Mouse (Mus musculus) spleen, adult 2 months (tissue): ENCODE measurements at regions not wholly inside any gene's neighbourhood (a gene's known extent, or its start where the extent isn't known, plus 50 kb on each side); places are given as distances from the start of the nearest gene placed in this dataset.

Experiments used
- DNase-seq, 2 experiments: peaks; one replicate each; pipeline versions ENCODE4 v3.0.0 to v3.0.0-alpha.2; 2012 to 2021; ENCODE audit warnings: low spot score in 2 of 2, low read depth in 1 of 2
- H3K27ac ChIP-seq: fragments of 200-500 bp; 2 replicates; pipeline ENCODE4 v1.5.1; 2012; ENCODE audit warnings: low read length, inconsistent platforms; ENCODE audit not compliant: insufficient read depth
- H3K27me3 ChIP-seq: fragments of 200-500 bp; 2 replicates; pipeline ENCODE4 v1.6.1; 2012; ENCODE audit warnings: mild to moderate bottlenecking, moderate library complexity, low read length, inconsistent platforms; ENCODE audit not compliant: control insufficient read depth, insufficient read depth
- H3K36me3 ChIP-seq: fragments of 200-500 bp; 2 replicates; pipeline ENCODE4 v1.6.1; 2012; ENCODE audit warnings: mild to moderate bottlenecking, low read length, inconsistent platforms; ENCODE audit not compliant: control insufficient read depth, insufficient read depth
- H3K4me1 ChIP-seq: fragments of 200-500 bp; 2 replicates; pipeline ENCODE4 v1.6.1; 2011; ENCODE audit warnings: inconsistent platforms; ENCODE audit not compliant: control insufficient read depth, insufficient read depth, insufficient read length
- H3K4me3 ChIP-seq: fragments of 200-500 bp; 2 replicates; pipeline ENCODE4 v1.5.1; 2011; ENCODE audit warnings: mild to moderate bottlenecking, inconsistent platforms; ENCODE audit not compliant: insufficient read depth, insufficient read length; ENCODE audit errors: extremely low read depth
- CTCF ChIP-seq: fragments of 200-500 bp; IDR thresholded peaks from 2 replicates; pipeline ENCODE4 v1.5.1; 2011; ENCODE audit warnings: mild to moderate bottlenecking, inconsistent platforms; ENCODE audit not compliant: insufficient read depth, insufficient read length, insufficient replicate concordance; ENCODE audit errors: extremely low read depth
- POLR2A ChIP-seq: fragments of 200-500 bp; IDR thresholded peaks from 2 replicates; pipeline ENCODE4 v1.6.1; 2011; ENCODE audit warnings: low read depth, low read length, inconsistent platforms
- WGBS: fragments of 180-500 bp; shearing (Covaris S2); methylation state at CpG from one replicate; pipeline ENCODE4 v1.1.7; 2018; 5-methylcytosine and 5-hydroxymethylcytosine counted together

DNA sequence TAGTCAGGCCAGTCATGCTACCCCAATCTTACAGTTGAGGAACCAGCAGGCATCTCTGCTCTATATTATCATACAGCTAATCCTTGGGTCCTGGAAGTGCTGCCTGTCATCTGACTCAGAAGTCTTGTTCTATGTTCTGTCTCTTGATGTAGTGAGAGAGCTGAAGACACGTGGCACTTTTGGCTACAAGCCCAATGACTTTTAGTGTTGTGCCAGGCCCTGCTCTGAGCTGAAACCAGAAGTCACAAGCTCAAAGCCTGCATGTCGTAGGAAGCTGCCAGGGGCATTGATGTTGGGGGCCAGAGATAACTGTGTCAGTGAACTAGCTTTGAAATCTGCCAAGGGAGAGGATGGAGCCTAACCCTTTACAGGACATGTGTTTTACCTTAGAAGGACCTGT, 904.8 kb upstream of the Lrrc6 start:
- no peak overlapping the region for H3K27ac ChIP-seq
- H3K4me1 ChIP-seq: peaks cover 2% of the 10 kb centered on the region
- TF ChIP-seq POLR2A (no peak), CTCF (no peak)
- no peaks in the 10 kb centered on the region for H3K27me3 ChIP-seq
- peak; percentile 7 to 40 for DNase-seq
- no peak overlapping the region for H3K4me3 ChIP-seq
- H3K36me3 ChIP-seq: no peaks in the 10 kb centered on the region
- whole genome bisulfite sequencing: 20% methylated on average over 2 of the region's 2 CpGs

DNA sequence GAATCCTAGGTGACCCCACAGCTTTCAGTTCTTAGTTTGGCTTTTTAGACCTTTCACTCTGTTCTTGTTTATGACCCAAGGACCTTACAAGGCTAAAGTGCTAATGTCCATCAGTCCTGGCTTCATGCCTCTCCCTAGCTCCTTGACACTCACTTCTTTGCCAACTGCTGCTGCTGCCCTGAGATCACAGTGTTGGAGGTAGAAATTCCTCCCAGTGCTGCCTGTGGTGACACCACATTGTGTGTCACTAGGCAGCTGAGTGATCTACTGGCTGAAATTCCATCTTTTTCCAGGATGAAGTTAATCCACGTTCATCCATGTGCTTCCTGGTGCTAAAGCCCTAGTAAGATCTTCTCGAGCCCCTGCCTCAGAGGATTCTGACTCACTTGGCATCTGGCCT, 904.3 kb upstream of the Lrrc6 start:
- H3K4me1 ChIP-seq: no peaks in the 10 kb centered on the region
- H3K4me3 ChIP-seq: no peak overlapping the region
- 86% methylated on average over 2 of the region's 2 CpGs for WGBS
- no peaks in the 10 kb centered on the region for H3K36me3 ChIP-seq
- H3K27me3 ChIP-seq: no peaks in the 10 kb centered on the region
- no peak for DNase-seq
- H3K27ac ChIP-seq: no peak overlapping the region
- TF ChIP-seq POLR2A: no peak
- TF ChIP-seq CTCF: no peak

DNA sequence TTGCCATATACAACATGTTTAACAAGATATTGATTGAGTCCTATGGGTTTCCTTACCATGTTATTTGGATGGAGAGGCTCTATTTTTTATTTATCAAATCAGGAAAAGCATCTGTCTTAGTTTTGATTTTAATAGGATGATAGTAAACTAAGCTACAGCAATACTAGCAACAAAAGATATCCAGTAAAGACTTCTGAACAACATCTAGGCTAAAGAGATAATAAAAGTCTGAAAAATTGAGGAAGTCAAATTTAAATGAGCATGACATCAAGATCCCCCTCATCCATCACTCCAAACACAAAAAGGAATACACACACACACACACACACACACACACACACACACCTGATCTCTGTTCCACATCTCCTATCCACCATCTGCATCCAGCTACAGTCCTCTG, 901.6 kb upstream of the Lrrc6 start:
- TF ChIP-seq POLR2A (no peak), CTCF (no peak)
- no peaks in the 10 kb centered on the region for H3K36me3 ChIP-seq
- DNase-seq: no peak
- H3K4me3 ChIP-seq: no peak overlapping the region
- no peaks in the 10 kb centered on the region; the same call in 1 of the 2 replicates for H3K4me1 ChIP-seq
- H3K27me3 ChIP-seq: no peaks in the 10 kb centered on the region
- no peak overlapping the region for H3K27ac ChIP-seq

DNA sequence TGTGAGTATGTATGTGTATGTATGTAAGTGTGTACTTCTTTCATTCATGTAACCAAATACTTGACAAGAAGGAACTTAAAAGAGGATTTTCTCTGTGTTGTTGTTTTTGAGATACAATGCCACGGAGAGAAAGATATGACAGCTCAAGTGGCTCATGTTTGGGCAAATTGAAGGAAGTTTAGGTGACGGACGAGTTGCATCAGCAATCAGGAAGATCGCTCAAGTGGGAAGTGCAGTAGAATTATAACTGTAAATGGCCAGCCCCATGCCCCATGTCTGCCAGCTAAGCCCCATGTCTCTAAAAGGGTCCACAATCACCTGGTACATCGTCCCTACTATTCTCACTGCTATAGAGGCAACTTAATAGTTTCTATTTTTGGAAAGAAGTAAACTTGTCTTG, 896.6 kb upstream of the Lrrc6 start:
- Histone ChIP-seq H3K27ac (no peak overlapping the region), H3K36me3 (no peaks in the 10 kb centered on the region), H3K4me1 (no peaks in the 10 kb centered on the region; the same call in 1 of the 2 replicates), H3K4me3 (no peak overlapping the region), H3K27me3 (no peaks in the 10 kb centered on the region)
- no peak for DNase-seq
- WGBS: 80% methylated on average over 5 of the region's 5 CpGs
- no peak for TF ChIP-seq POLR2A
- TF ChIP-seq CTCF: no peak

DNA sequence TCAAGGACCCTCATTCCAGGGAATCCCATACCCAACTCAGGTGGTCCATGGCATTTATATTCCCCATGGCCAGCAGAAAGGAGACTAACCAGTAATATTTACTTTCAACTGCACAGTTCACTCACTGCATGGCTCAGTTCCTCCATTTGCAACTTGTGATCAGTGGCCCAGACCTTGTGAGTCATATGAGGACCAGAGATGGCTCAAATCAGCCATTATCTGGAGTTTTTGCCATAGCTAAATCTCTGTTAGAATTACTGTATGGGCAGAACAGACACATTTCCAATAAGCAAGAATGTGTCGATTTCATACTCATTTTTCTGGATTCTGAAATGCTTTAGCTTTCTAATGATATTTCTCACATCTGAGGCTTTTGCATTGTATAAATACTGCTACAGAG, 894.4 kb upstream of the Lrrc6 start:
- 90% methylated on average over 1 of the region's 1 CpGs for WGBS
- Histone ChIP-seq H3K27ac (no peak overlapping the region), H3K4me3 (no peak overlapping the region), H3K27me3 (no peaks in the 10 kb centered on the region), H3K36me3 (no peaks in the 10 kb centered on the region), H3K4me1 (no peaks in the 10 kb centered on the region; the same call in 1 of the 2 replicates)
- DNase-seq: no peak
- no peak for TF ChIP-seq CTCF
- no peak for TF ChIP-seq POLR2A

DNA sequence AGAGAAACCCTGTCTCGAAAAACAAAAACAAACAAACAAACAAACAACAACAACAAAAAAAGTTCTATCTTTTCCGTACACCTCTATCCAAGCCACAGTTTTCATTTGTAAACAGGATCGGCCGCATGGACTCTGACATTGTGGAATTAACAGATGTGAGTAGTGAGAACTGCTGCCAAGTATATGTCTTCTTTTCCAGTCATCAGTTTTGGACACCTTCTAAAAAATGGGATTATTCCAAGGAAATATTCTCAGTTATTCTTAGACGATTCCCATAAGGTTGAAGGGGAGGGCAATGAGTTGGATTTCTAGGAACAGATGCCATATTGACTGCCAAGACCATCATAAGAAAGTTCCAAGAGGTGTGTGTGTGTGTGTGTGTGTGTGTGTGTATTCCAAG, 891.2 kb upstream of the Lrrc6 start:
- no peak overlapping the region for H3K4me3 ChIP-seq
- DNase-seq: no peak
- WGBS: 89% methylated on average over 5 of the region's 5 CpGs
- H3K36me3 ChIP-seq: no peaks in the 10 kb centered on the region
- TF ChIP-seq CTCF (no peak), POLR2A (no peak)
- H3K27me3 ChIP-seq: no peaks in the 10 kb centered on the region; the same call in 1 of the 2 replicates
- no peaks in the 10 kb centered on the region for H3K4me1 ChIP-seq
- no peak overlapping the region for H3K27ac ChIP-seq

DNA sequence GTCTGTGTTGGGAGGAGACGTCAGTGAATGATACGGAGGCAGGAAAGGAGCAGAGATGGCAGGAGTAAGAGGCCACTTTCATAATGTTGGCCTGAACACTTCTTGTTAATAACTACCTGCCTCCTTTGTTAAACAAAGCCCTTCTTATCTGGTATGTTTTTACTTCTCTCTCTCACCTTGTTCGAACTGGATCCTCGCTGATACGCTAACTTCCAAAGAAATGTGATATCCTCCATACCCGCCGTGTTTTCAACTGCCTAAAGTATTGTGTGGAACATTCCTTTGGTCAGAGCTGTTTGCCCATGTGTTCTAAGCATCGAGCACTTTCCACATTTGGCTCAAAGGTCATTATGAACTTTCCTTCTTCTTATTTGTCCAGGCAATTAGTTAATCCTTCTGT, 887.8 kb upstream of the Lrrc6 start:
- Histone ChIP-seq H3K27me3 (no peaks in the 10 kb centered on the region; the same call in 1 of the 2 replicates), H3K27ac (no peak overlapping the region), H3K4me3 (no peak overlapping the region; the same call in 1 of the 2 replicates), H3K36me3 (no peaks in the 10 kb centered on the region), H3K4me1 (no peaks in the 10 kb centered on the region)
- DNase-seq: no peak
- TF ChIP-seq POLR2A: no peak
- no peak for TF ChIP-seq CTCF
- WGBS: 94% methylated on average over 8 of the region's 8 CpGs

DNA sequence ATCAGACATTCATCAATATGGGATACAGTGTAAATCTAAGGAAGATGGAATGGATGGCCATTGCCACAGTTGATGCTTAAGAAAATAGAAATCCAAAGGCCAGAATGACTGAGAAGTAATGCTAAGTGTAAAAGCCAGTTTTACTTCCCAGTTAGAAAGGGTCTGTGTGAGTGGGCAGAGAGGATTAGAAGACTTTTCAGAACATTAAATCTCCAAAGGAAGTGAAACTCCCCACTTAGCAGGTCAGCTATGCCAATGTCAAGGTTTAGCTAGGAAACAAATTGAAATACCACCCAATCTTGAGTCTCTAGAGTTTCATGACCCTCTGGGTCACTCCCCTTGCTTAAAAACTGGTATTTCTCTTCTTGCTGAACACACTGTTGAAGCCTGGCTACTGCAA, 886.2 kb upstream of the Lrrc6 start:
- Histone ChIP-seq H3K36me3 (no peaks in the 10 kb centered on the region), H3K27me3 (no peaks in the 10 kb centered on the region; the same call in 1 of the 2 replicates), H3K27ac (no peak overlapping the region), H3K4me1 (no peaks in the 10 kb centered on the region), H3K4me3 (no peak overlapping the region)
- no peak for DNase-seq
- no peak for TF ChIP-seq CTCF
- no peak for TF ChIP-seq POLR2A
